Mouse (Mus musculus): ENCODE results near the gene Mgmt. TPM values are rescaled to one million over a fixed set of nuclear protein-coding genes. Genes with fewer than 3 reads are reported as not detected.

Gene Mgmt
- total and polyA plus RNA-seq, 3 experiments: not detected

DNA sequence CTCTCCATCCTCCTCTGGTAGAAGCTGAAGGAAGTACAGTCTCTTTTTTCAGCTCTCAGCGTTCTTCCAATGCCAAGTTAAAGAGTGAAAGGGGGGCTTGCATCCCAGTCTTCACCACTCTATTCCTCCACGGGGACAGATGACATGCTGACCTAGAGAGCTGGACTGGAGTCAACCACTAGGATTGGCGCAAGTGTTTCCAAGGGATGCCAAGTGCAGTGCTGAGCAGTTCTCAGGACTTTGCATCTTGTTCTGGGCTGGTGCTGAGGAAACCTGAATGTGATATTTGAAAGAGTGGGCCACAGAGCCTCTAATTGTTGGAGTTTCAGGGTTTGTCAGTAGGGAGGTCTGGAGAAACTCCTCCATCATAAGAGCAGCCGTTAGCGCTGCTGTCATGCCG, 187.8 kb downstream of the Mgmt start:
- TF ChIP-seq USF2 (IDR thresholded peaks at IDR 0.05; ENCODE audit: borderline replicate concordance in 1 of 2, insufficient read depth in 1 of 2, low read depth in 1 of 2, low read length in 2 of 2): no peak
- TF ChIP-seq ZMIZ1 (IDR thresholded peaks at IDR 0.05; ENCODE audit: low read depth, low read length): no peak
- no peak for TF ChIP-seq MXI1 (IDR thresholded peaks at IDR 0.05; ENCODE audit: low read depth, low read length)
- TF ChIP-seq GABPA (IDR thresholded peaks at IDR 0.05; ENCODE audit: low read depth, low read length): no peak
- TF ChIP-seq ELF1 (IDR thresholded peaks at IDR 0.05; ENCODE audit: low read depth, low read length): no peak
- no peak for TF ChIP-seq RCOR1 (IDR thresholded peaks at IDR 0.05; ENCODE audit: low read depth, low read length)
- no peak for TF ChIP-seq ZNF384 (IDR thresholded peaks at IDR 0.05; ENCODE audit: low read depth, low read length)
- no peak for TF ChIP-seq SMC3 (IDR thresholded peaks at IDR 0.05; ENCODE audit: low read depth, low read length)
- no peak for TF ChIP-seq MYC (IDR thresholded peaks at IDR 0.05; ENCODE audit: low read depth, low read length)
- no peak for TF ChIP-seq ETS1 (IDR thresholded peaks at IDR 0.05; ENCODE audit: low read depth, low read length)
- TF ChIP-seq ZKSCAN1 (IDR thresholded peaks at IDR 0.05; ENCODE audit: low read depth, low read length): no peak
- TF ChIP-seq SIN3A (IDR thresholded peaks at IDR 0.05; ENCODE audit: low read length): no peak
- TF ChIP-seq E2F4 (IDR thresholded peaks at IDR 0.05; ENCODE audit: borderline replicate concordance, low read depth, low read length): no peak
- no peak for TF ChIP-seq HCFC1 (IDR thresholded peaks at IDR 0.05; ENCODE audit: low read depth, low read length)
- no peak for TF ChIP-seq NELFE (IDR thresholded peaks at IDR 0.05; ENCODE audit: low read depth, low read length)
- no peak for TF ChIP-seq POLR2AphosphoS5 (IDR thresholded peaks at IDR 0.05; ENCODE audit: borderline replicate concordance, low read depth, low read length)
- TF ChIP-seq TAL1 (IDR thresholded peaks at IDR 0.05; ENCODE audit: low read length): no peak
- no peak for TF ChIP-seq EP300 (IDR thresholded peaks at IDR 0.05; ENCODE audit: low read depth in 1 of 2, low read length in 2 of 2)
- TF ChIP-seq CTCF (IDR thresholded peaks at IDR 0.05 in 2 of 3, conservative IDR thresholded peaks at IDR 0.05 in 1 of 3; ENCODE audit: control insufficient read depth in 1 of 3, insufficient read depth in 1 of 3, low read depth in 2 of 3, low read length in 3 of 3, poor library complexity in 1 of 3, severe bottlenecking in 1 of 3): no peak
- H3K27ac ChIP-seq (ENCODE audit: control insufficient read depth, low read depth, low read length): no peak overlapping the region
- no peaks in the 10 kb centered on the region for H3K79me2 ChIP-seq (ENCODE audit: control insufficient read depth, insufficient read depth, low read length, poor library complexity)
- no peak for DNase-seq (ENCODE audit: low read depth, low spot score)
- H3K4me3 ChIP-seq (ENCODE audit: control insufficient read depth in 1 of 2, insufficient read depth in 1 of 2, low read depth in 2 of 2, low read length in 2 of 2): no peak overlapping the region
- H3K27me3 ChIP-seq (ENCODE audit: control insufficient read depth in 1 of 2, insufficient read depth in 2 of 2, low read length in 2 of 2): no peaks in the 10 kb centered on the region
- H3K4me1 ChIP-seq (ENCODE audit: control insufficient read depth in 1 of 2, insufficient read depth in 2 of 2, low read length in 2 of 2): no peaks in the 10 kb centered on the region
- no peaks in the 10 kb centered on the region for H3K9me3 ChIP-seq (replicated peaks; ENCODE audit: insufficient read depth, low read length)
- no peaks in the 10 kb centered on the region for H3K36me3 ChIP-seq (ENCODE audit: control insufficient read depth in 1 of 2, insufficient read depth in 2 of 2, low read length in 2 of 2)
- H3K9ac ChIP-seq (ENCODE audit: control insufficient read depth, low read depth, low read length, poor library complexity, severe bottlenecking): no peak overlapping the region

GRCm38 (mm10) chr7:137084651-137085050, 190.2 kb downstream of the Mgmt start:
- no peak overlapping the region for H3K9ac ChIP-seq (ENCODE audit: control insufficient read depth, low read depth, low read length, poor library complexity, severe bottlenecking)
- no peaks in the 10 kb centered on the region for H3K36me3 ChIP-seq (ENCODE audit: control insufficient read depth in 1 of 2, insufficient read depth in 2 of 2, low read length in 2 of 2)
- no peaks in the 10 kb centered on the region for H3K9me3 ChIP-seq (replicated peaks; ENCODE audit: insufficient read depth, low read length)
- no peak overlapping the region for H3K27ac ChIP-seq (ENCODE audit: control insufficient read depth, low read depth, low read length)
- no peak for DNase-seq (ENCODE audit: low read depth, low spot score)
- no peak overlapping the region for H3K4me3 ChIP-seq (ENCODE audit: control insufficient read depth in 1 of 2, insufficient read depth in 1 of 2, low read depth in 2 of 2, low read length in 2 of 2)
- no peak for TF ChIP-seq CHD1 (IDR thresholded peaks at IDR 0.05; ENCODE audit: low read depth, low read length)
- TF ChIP-seq MXI1 (IDR thresholded peaks at IDR 0.05; ENCODE audit: low read depth, low read length): no peak
- TF ChIP-seq GATA1 (IDR thresholded peaks at IDR 0.05; ENCODE audit: low read depth, low read length): no peak
- no peaks in the 10 kb centered on the region for H3K27me3 ChIP-seq (ENCODE audit: control insufficient read depth in 1 of 2, insufficient read depth in 2 of 2, low read length in 2 of 2)
- H3K79me2 ChIP-seq (ENCODE audit: control insufficient read depth, insufficient read depth, low read length, poor library complexity): no peaks in the 10 kb centered on the region
- no peaks in the 10 kb centered on the region for H3K4me1 ChIP-seq (ENCODE audit: control insufficient read depth in 1 of 2, insufficient read depth in 2 of 2, low read length in 2 of 2)
